ENCODE assay signal across 36 mouse cellular contexts in genomic region chr5:41760071-41760470, GRCm38 (mm10). TPM values are rescaled to one million over a fixed set of nuclear protein-coding genes. Genes with fewer than 3 reads are reported as not detected.
DNase-seq lines count a peak whose midpoint lies in the region; ATAC-seq lines count a peak whose summit lies in the region.
"Had no signal": no experiment of that assay in that cellular context is flagged by ENCODE, and none has a peak within 500 bp of the region (broad histone marks: within the 10 kb centered on the region; RNA-seq: fewer than 3 reads in every experiment).

No protein-coding gene starts in this region.

- 0 out of 2 replicates have a peak overlapping the region, but pooled peaks have one; percentile 2 for H3K4me3 ChIP-seq in limb, embryonic 12.5 days (replicated peaks)
- H3K4me3 ChIP-seq in limb, embryonic 10.5 days: no peak overlapping the region
- H3K4me3 ChIP-seq in stomach, embryonic 15.5 days (replicated peaks): peak overlapping the region; percentile 8; the same call in 1 of the 2 replicates
- H3K4me3 ChIP-seq in kidney, embryonic 15.5 days (replicated peaks): no peak overlapping the region
- H3K4me3 ChIP-seq: erythroblast, embryonic 14.5 days; hindbrain, embryonic 12.5 days; liver, embryonic 12.5 days; midbrain, embryonic 13.5 days had no signal

- peak; percentile 42 for DNase-seq in embryo, embryonic 9.5 days (ENCODE audit: extremely low spot score)
- no peak for DNase-seq in embryo, embryonic 10 days (ENCODE audit: low spot score)
- no peak for DNase-seq in limb, embryonic 10.5 days (ENCODE audit: low spot score)
- DNase-seq in ZHBTc4 (ENCODE audit: low read depth, low spot score): peak; percentile 70
- no peak for DNase-seq in left cerebral cortex, postnatal 4 days
- DNase-seq: adrenal gland, postnatal 14 days; cerebellum, adult 11 months; cerebellum, adult 9-11 months; gastrocnemius, postnatal 10 days; heart, postnatal 14 days; kidney, adult 18-20 months; kidney, postnatal 4 days; liver, postnatal 0 days; lung, postnatal 36 days; retina, postnatal 1 day; right cerebral cortex, postnatal 14 days; thymus, adult 2 months; thymus, postnatal 36 days had no signal

- intact Hi-C loops in left cerebral cortex, postnatal 4 days (cut with DNase I): loop anchor here (10.0 kb wide), 1 partner anchor 1925 kb away; no protein-coding TSS in a partner anchor

- peaks cover 26% of the 10 kb centered on the region for H3K4me1 ChIP-seq in limb, embryonic 12.5 days (replicated peaks)
- peaks cover 30% of the 10 kb centered on the region for H3K4me1 ChIP-seq in limb, embryonic 10.5 days
- H3K4me1 ChIP-seq in stomach, embryonic 15.5 days: peaks cover 16% of the 10 kb centered on the region
- H3K4me1 ChIP-seq in kidney, embryonic 15.5 days: peaks cover 30% of the 10 kb centered on the region

- ATAC-seq in limb, embryonic 12.5 days (ENCODE audit: insufficient number of reproducible peaks, insufficient read depth, low FRiP score, low TSS enrichment, low read depth): no peak
- no peak for ATAC-seq in stomach, embryonic 15.5 days (ENCODE audit: insufficient read depth, low FRiP score, low read depth)
- ATAC-seq in kidney, embryonic 15.5 days (replicated peaks; ENCODE audit: low FRiP score): no peak
- ATAC-seq: liver, embryonic 12.5 days; liver, postnatal 0 days; midbrain, embryonic 13.5 days had no signal

- H3K36me3 ChIP-seq in limb, embryonic 12.5 days: no peaks in the 10 kb centered on the region
- H3K36me3 ChIP-seq in limb, embryonic 10.5 days: no peaks in the 10 kb centered on the region
- no peaks in the 10 kb centered on the region for H3K36me3 ChIP-seq in stomach, embryonic 15.5 days
- H3K36me3 ChIP-seq in kidney, embryonic 15.5 days: no peaks in the 10 kb centered on the region
- H3K36me3 ChIP-seq: hindbrain, embryonic 12.5 days; liver, embryonic 12.5 days; midbrain, embryonic 13.5 days had no signal

- 5% methylated on average over 8 of the region's 8 CpGs for WGBS in limb, embryonic 12.5 days
- WGBS in limb, embryonic 10.5 days: 2% methylated on average over 8 of the region's 8 CpGs
- 26% methylated on average over 8 of the region's 8 CpGs for WGBS in stomach, embryonic 15.5 days
- 4% methylated on average over 8 of the region's 8 CpGs for WGBS in kidney, embryonic 15.5 days

- no peak overlapping the region for H3K27ac ChIP-seq in limb, embryonic 12.5 days
- no peak overlapping the region for H3K27ac ChIP-seq in limb, embryonic 10.5 days
- no peak overlapping the region for H3K27ac ChIP-seq in stomach, embryonic 15.5 days
- no peak overlapping the region for H3K27ac ChIP-seq in kidney, embryonic 15.5 days
- H3K27ac ChIP-seq: hindbrain, embryonic 12.5 days; liver, embryonic 12.5 days; midbrain, embryonic 13.5 days had no signal

- H3K9me3 ChIP-seq in limb, embryonic 12.5 days: no peaks in the 10 kb centered on the region
- no peaks in the 10 kb centered on the region for H3K9me3 ChIP-seq in limb, embryonic 10.5 days (replicated peaks)
- H3K9me3 ChIP-seq in stomach, embryonic 15.5 days: no peaks in the 10 kb centered on the region
- H3K9me3 ChIP-seq in kidney, embryonic 15.5 days (replicated peaks): no peaks in the 10 kb centered on the region
- H3K9me3 ChIP-seq: hindbrain, embryonic 12.5 days; liver, embryonic 12.5 days; midbrain, embryonic 13.5 days had no signal

- H3K9ac ChIP-seq in limb, embryonic 12.5 days (replicated peaks): no peak overlapping the region
- H3K9ac ChIP-seq in stomach, embryonic 15.5 days: no peak overlapping the region
- no peak overlapping the region for H3K9ac ChIP-seq in kidney, embryonic 15.5 days
- H3K9ac ChIP-seq: hindbrain, embryonic 12.5 days; liver, embryonic 12.5 days; liver, postnatal 0 days; midbrain, embryonic 13.5 days had no signal

- peak overlapping the region; percentile 19 for H3K4me2 ChIP-seq in limb, embryonic 12.5 days
- no peak overlapping the region for H3K4me2 ChIP-seq in stomach, embryonic 15.5 days
- H3K4me2 ChIP-seq in kidney, embryonic 15.5 days: no peak overlapping the region
- H3K4me2 ChIP-seq: hindbrain, embryonic 12.5 days; liver, embryonic 12.5 days; midbrain, embryonic 13.5 days had no signal

- peaks cover 95% of the 10 kb centered on the region for H3K27me3 ChIP-seq in limb, embryonic 12.5 days
- H3K27me3 ChIP-seq in limb, embryonic 10.5 days (ENCODE audit: low read depth, poor library complexity, severe bottlenecking): peaks cover 100% of the 10 kb centered on the region
- H3K27me3 ChIP-seq in stomach, embryonic 15.5 days (replicated peaks): peaks cover 80% of the 10 kb centered on the region
- peaks cover 98% of the 10 kb centered on the region for H3K27me3 ChIP-seq in kidney, embryonic 15.5 days

RNA-seq across cellular contexts. Expression of gene Nkx3-2, which starts 4.2 kb away (rescaled TPM):
- 3.9 and 8.7 TPM in 2 replicates for polyA plus RNA-seq in limb, embryonic 12.5 days (2016; fragmentation: Nextera tagmentation; extraction: Ambion mirVana)
- polyA plus RNA-seq in limb, embryonic 10.5 days (2016; fragmentation: Nextera tagmentation; extraction: Ambion mirVana): 0.11 and 0.50 TPM in 2 replicates
- polyA plus RNA-seq in stomach, embryonic 15.5 days (2015; fragmentation: Nextera tagmentation; extraction: Ambion mirVana): 7.7 and 8.1 TPM in 2 replicates
- polyA plus RNA-seq in kidney, embryonic 15.5 days (2015; fragmentation: Nextera tagmentation; extraction: Ambion mirVana): not detected in 2 replicates
- not detected for total RNA-seq in left cerebral cortex, postnatal 4 days (2021)
- total RNA-seq: adrenal gland, postnatal 14 days; heart, postnatal 14 days; layer of hippocampus, adult 8-10 months; layer of hippocampus, postnatal 25 days; left cerebral cortex, adult 8-10 months; megakaryocyte, adult 5-6 weeks had no signal
- polyA plus RNA-seq: cortical plate, adult 2 months; erythroblast, embryonic 14.5 days; forebrain, embryonic 11.5 days; gonadal fat pad, adult 2 months; heart, embryonic 14.5 days; kidney, embryonic 16.5 days; liver, postnatal 0 days; lung, embryonic 16.5 days; midbrain, embryonic 13.5 days; neural tube, embryonic 14.5 days; thymus, adult 2 months had no signal

RNA-seq across cellular contexts. Expression of gene Rab28, which starts 52.1 kb away (rescaled TPM):
- polyA plus RNA-seq in limb, embryonic 12.5 days (2016; fragmentation: Nextera tagmentation; extraction: Ambion mirVana): 82.1 and 89.5 TPM in 2 replicates
- 54.3 and 63.2 TPM in 2 replicates for polyA plus RNA-seq in limb, embryonic 10.5 days (2016; fragmentation: Nextera tagmentation; extraction: Ambion mirVana)
- 72.8 and 76.5 TPM in 2 replicates for polyA plus RNA-seq in stomach, embryonic 15.5 days (2015; fragmentation: Nextera tagmentation; extraction: Ambion mirVana)
- 56.6 and 58.3 TPM in 2 replicates for polyA plus RNA-seq in kidney, embryonic 15.5 days (2015; fragmentation: Nextera tagmentation; extraction: Ambion mirVana)
- 10 to 100 TPM; 40.2 to 42.3 TPM for total RNA-seq in left cerebral cortex, postnatal 4 days (2021)

Comparison
In these comparisons a context has a peak if more than half of its experiments do, and no peak if none do; other contexts are left out.
1. DNase-seq: peak in embryo, embryonic 9.5 days (single experiment) and ZHBTc4 (single experiment); none in embryo, embryonic 10 days (single experiment), limb, embryonic 10.5 days (single experiment) and left cerebral cortex, postnatal 4 days (single experiment).
2. H3K4me3 ChIP-seq: peak in limb, embryonic 12.5 days (single experiment) and stomach, embryonic 15.5 days (single experiment); none in limb, embryonic 10.5 days (single experiment) and kidney, embryonic 15.5 days (single experiment).